ENCODE assay signal across 27 mouse cellular contexts in genomic region chr11:45840332-45840731, GRCm38 (mm10).
"Had no signal": no experiment of that assay in that cellular context is flagged by ENCODE, and none has a peak within 500 bp of the region (broad histone marks: within the 10 kb centered on the region; RNA-seq: fewer than 3 reads in every experiment).

No protein-coding gene starts in this region.

- H3K27ac ChIP-seq: embryonic facial prominence, embryonic 10.5 days; embryonic facial prominence, embryonic 12.5 days; embryonic facial prominence, embryonic 13.5 days; embryonic facial prominence, embryonic 15.5 days; forebrain, embryonic 10.5 days; forebrain, embryonic 12.5 days; forebrain, embryonic 13.5 days; forebrain, embryonic 15.5 days; gastrocnemius, adult 2 months; heart, adult 2 months had no signal

- H3K4me1 ChIP-seq: embryonic facial prominence, embryonic 13.5 days; embryonic facial prominence, embryonic 15.5 days; forebrain, embryonic 13.5 days; forebrain, embryonic 15.5 days had no signal

- ATAC-seq: forebrain, embryonic 13.5 days; forebrain, embryonic 14.5 days; forebrain, embryonic 15.5 days; forebrain, embryonic 16.5 days; forebrain, postnatal 0 days had no signal

- H3K36me3 ChIP-seq: embryonic facial prominence, embryonic 10.5 days; embryonic facial prominence, embryonic 12.5 days; embryonic facial prominence, embryonic 13.5 days; embryonic facial prominence, embryonic 15.5 days; forebrain, embryonic 10.5 days; forebrain, embryonic 12.5 days; forebrain, embryonic 15.5 days had no signal

- H3K9ac ChIP-seq: embryonic facial prominence, embryonic 12.5 days; embryonic facial prominence, embryonic 13.5 days; embryonic facial prominence, embryonic 15.5 days; forebrain, embryonic 12.5 days; forebrain, embryonic 13.5 days; forebrain, embryonic 15.5 days; forebrain, postnatal 0 days had no signal

- H3K27me3 ChIP-seq: embryonic facial prominence, embryonic 12.5 days; embryonic facial prominence, embryonic 13.5 days; embryonic facial prominence, embryonic 15.5 days; forebrain, embryonic 12.5 days; forebrain, embryonic 13.5 days; forebrain, embryonic 15.5 days had no signal

- DNase-seq: cerebellum, adult 9-10 months; cerebellum, adult 9-11 months; cerebellum, postnatal 10 days; cerebellum, postnatal 14 days; cerebellum, postnatal 25 days; cerebellum, postnatal 36 days; embryo, embryonic 11 days; forebrain, postnatal 0 days; gastrocnemius, adult 2 months; gastrocnemius, postnatal 10 days; gastrocnemius, postnatal 14 days; gastrocnemius, postnatal 25 days; gastrocnemius, postnatal 36 days; heart, adult 11 months; heart, adult 18-20 months; heart, adult 2 months had no signal

- H3K4me3 ChIP-seq: embryonic facial prominence, embryonic 10.5 days; embryonic facial prominence, embryonic 12.5 days; embryonic facial prominence, embryonic 13.5 days; embryonic facial prominence, embryonic 15.5 days; erythroblast, embryonic 14.5 days; forebrain, embryonic 10.5 days; forebrain, embryonic 12.5 days; forebrain, embryonic 13.5 days; forebrain, embryonic 15.5 days; gastrocnemius, adult 2 months; heart, adult 2 months had no signal

- H3K4me2 ChIP-seq: embryonic facial prominence, embryonic 12.5 days; embryonic facial prominence, embryonic 13.5 days; embryonic facial prominence, embryonic 15.5 days; forebrain, embryonic 12.5 days; forebrain, embryonic 13.5 days; forebrain, embryonic 15.5 days had no signal

- H3K9me3 ChIP-seq: embryonic facial prominence, embryonic 10.5 days; embryonic facial prominence, embryonic 12.5 days; embryonic facial prominence, embryonic 13.5 days; embryonic facial prominence, embryonic 15.5 days; forebrain, embryonic 10.5 days; forebrain, embryonic 12.5 days; forebrain, embryonic 13.5 days; forebrain, embryonic 15.5 days had no signal
